Mouse (Mus musculus): ENCODE measurements around the gene Smarcal1.

DNA sequence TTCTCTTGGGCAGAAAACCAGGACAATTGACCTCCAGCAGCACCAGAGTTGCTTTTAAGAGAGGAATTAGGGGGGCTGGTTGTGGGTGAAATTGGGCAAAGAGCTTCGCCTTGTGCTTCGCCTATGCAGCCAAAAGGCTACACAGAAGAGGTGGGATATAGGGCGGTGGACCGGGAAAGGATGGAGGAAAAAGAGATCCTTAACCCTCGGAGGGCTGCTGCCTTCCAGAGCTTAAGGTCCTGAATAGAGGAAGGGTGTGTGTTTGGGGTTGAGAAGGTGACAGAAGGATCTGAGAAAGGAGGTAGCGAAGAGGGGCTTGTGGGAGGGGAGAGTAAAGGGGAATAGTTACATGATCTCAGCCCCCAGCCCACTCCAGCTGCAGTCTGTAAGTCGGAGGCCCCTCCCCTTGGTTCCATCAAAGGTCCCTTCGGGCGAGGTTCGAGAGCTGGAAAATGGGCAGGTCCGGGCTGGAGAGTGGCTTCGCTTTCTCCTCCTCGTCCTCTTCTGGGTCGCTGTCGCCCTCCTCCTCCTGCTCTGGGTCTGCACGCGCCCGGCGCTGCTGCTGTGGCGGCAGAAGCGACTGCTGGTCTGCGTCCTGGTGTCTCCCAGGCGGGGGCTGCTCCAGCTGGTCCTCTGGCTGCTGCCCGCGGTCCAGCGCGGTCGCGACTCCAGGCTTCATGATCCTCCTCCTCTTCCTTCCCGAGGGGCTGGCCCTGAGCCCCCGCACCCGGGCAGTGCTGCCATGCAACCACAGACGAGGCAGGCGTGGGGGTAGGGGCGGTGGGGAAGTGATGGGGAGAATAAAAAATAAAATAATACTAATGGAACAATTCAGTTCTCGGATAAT lies 47.1 kb upstream of the Smarcal1 start:
- TF ChIP-seq POLR2A (IDR thresholded peaks at IDR 0.05; ENCODE audit: extremely low read depth, insufficient read depth, low read length) (no peak), CTCF (IDR thresholded peaks at IDR 0.05; ENCODE audit: low read depth, low read length) (no peak)

Data from liver, adult 2 months (tissue).